Mouse (Mus musculus) left cerebral cortex, adult 9 months (tissue): Measurements from ENCODE around the gene P4ha1.

Source experiments
- DNase-seq, 2 experiments: peaks; one replicate each; pipeline ENCODE4 v3.0.0; 2022; ENCODE audit warnings: low spot score in 2 of 2

P4ha1 gene

GRCm38 (mm10) chr10:59323488-59324161 is 529 bp downstream of the P4ha1 start:
- DNase-seq: peak in 1 of 2 experiments; percentile 46

GRCm38 (mm10) chr10:59324311-59325165 is 1.4 kb downstream of the P4ha1 start:
- DNase-seq: no peak

GRCm38 (mm10) chr10:59326612-59327315 is 3.7 kb downstream of the P4ha1 start:
- no peak for DNase-seq

- no peak for DNase-seq
Measured at GRCm38 (mm10) chr10:59327316-59327710, 4.2 kb downstream of the P4ha1 start.

- DNase-seq: no peak
Measured at GRCm38 (mm10) chr10:59331546-59332256, 8.6 kb downstream of the P4ha1 start.

- DNase-seq: no peak
Measured at GRCm38 (mm10) chr10:59333400-59333799, 10.3 kb downstream of the P4ha1 start.

GRCm38 (mm10) chr10:59334899-59335798 is 12.1 kb downstream of the P4ha1 start:
- peak; percentile 35 to 80 for DNase-seq

- no peak for DNase-seq
Measured at GRCm38 (mm10) chr10:59336124-59336523, 13.0 kb downstream of the P4ha1 start.

GRCm38 (mm10) chr10:59346560-59346959 is 23.5 kb downstream of the P4ha1 start:
- DNase-seq: no peak

- no peak for DNase-seq
Measured at GRCm38 (mm10) chr10:59348200-59348599, 25.1 kb downstream of the P4ha1 start.

GRCm38 (mm10) chr10:59349536-59349935 is 26.4 kb downstream of the P4ha1 start:
- no peak for DNase-seq

- DNase-seq: no peak
Measured at GRCm38 (mm10) chr10:59353065-59353464, 30.0 kb downstream of the P4ha1 start.

- DNase-seq: no peak
Measured at GRCm38 (mm10) chr10:59354120-59354519, 31.0 kb downstream of the P4ha1 start.

- DNase-seq: no peak
Measured at GRCm38 (mm10) chr10:59355020-59355419, 31.9 kb downstream of the P4ha1 start.

GRCm38 (mm10) chr10:59358744-59359143 is 35.6 kb downstream of the P4ha1 start:
- DNase-seq: no peak

GRCm38 (mm10) chr10:59363208-59363607 is 40.1 kb downstream of the P4ha1 start:
- DNase-seq: no peak

GRCm38 (mm10) chr10:59364551-59364950 is 41.5 kb downstream of the P4ha1 start:
- DNase-seq: no peak

GRCm38 (mm10) chr10:59365804-59366589 is 42.9 kb downstream of the P4ha1 start:
- no peak for DNase-seq

GRCm38 (mm10) chr10:59366746-59367145 is 43.6 kb downstream of the P4ha1 start:
- DNase-seq: no peak

GRCm38 (mm10) chr10:59367206-59367605 is 44.1 kb downstream of the P4ha1 start:
- DNase-seq: no peak
